Mouse (Mus musculus) forebrain, embryonic 13.5 days (tissue): ENCODE data around the gene Stx7. TPM values are rescaled to one million over a fixed set of nuclear protein-coding genes. Genes with fewer than 3 reads are reported as not detected.

Experiments used
- ATAC-seq: fragments of 200-750 bp; cut with Nextera tagmentation; 2 replicates; pipeline ENCODE4 v1.8.0; 2017
- H3K27ac ChIP-seq: fragments of 300-500 bp; sonication (generic); 2 replicates; pipeline ENCODE4 v1.5.1; 2015; ENCODE audit warnings: inconsistent platforms, mild to moderate bottlenecking, moderate library complexity
- H3K27me3 ChIP-seq: fragments of 300-500 bp; sonication (generic); 2 replicates; pipeline ENCODE4 v1.6.1; 2015; ENCODE audit warnings: mild to moderate bottlenecking, inconsistent platforms
- H3K36me3 ChIP-seq: fragments of 300-500 bp; sonication (generic); 2 replicates; pipeline ENCODE4 v1.6.1; 2015; ENCODE audit warnings: mild to moderate bottlenecking, inconsistent platforms; ENCODE audit not compliant: poor library complexity, severe bottlenecking
- H3K4me1 ChIP-seq: fragments of 300-500 bp; sonication (generic); 2 replicates; pipeline ENCODE4 v1.6.1; 2015; ENCODE audit warnings: inconsistent platforms
- H3K4me2 ChIP-seq: fragments of 300-500 bp; sonication (generic); 2 replicates; pipeline ENCODE4 v1.6.1; 2015; ENCODE audit warnings: inconsistent platforms, mild to moderate bottlenecking, moderate library complexity
- H3K4me3 ChIP-seq: fragments of 300-500 bp; sonication (generic); 2 replicates; pipeline ENCODE4 v1.5.1; 2015; ENCODE audit warnings: mild to moderate bottlenecking, inconsistent platforms
- H3K9ac ChIP-seq: fragments of 300-500 bp; sonication (generic); 2 replicates; pipeline ENCODE4 v1.6.1; 2015; ENCODE audit warnings: mild to moderate bottlenecking, inconsistent platforms
- H3K9me3 ChIP-seq: fragments of 300-500 bp; sonication (generic); replicated peaks from 2 replicates; pipeline ENCODE4 v1.6.1; 2016; ENCODE audit warnings: inconsistent platforms
- WGBS: fragments of 180-500 bp; shearing (Covaris S2); methylation state at CpG from one replicate; pipeline ENCODE4 v1.1.7; 2015; 5-methylcytosine and 5-hydroxymethylcytosine counted together
- polyA plus RNA-seq: library from polyadenylated mRNA; unstranded; fragments of >200 nt; fragmentation: Nextera tagmentation; extraction: Ambion mirVana; gene quantifications from 2 replicates; pipeline ENCODE4 v1.2.1, GENCODE M21; 2015

The Stx7 gene
- polyA plus RNA-seq, 1 experiment from 2014 or later: 179 TPM

GRCm38 (mm10) chr10:24138623-24139261 lies 10.4 kb upstream of the Stx7 start:
- Histone ChIP-seq H3K9me3 (no peaks in the 10 kb centered on the region), H3K27me3 (no peaks in the 10 kb centered on the region), H3K4me2 (no peak overlapping the region), H3K4me3 (no peak overlapping the region), H3K36me3 (no peaks in the 10 kb centered on the region), H3K27ac (no peak overlapping the region), H3K4me1 (no peaks in the 10 kb centered on the region), H3K9ac (no peak overlapping the region)
- no peak for ATAC-seq
- 93% methylated on average over 2 of the region's 2 CpGs for WGBS

GRCm38 (mm10) chr10:24142735-24143134 lies 6.4 kb upstream of the Stx7 start:
- no peak overlapping the region for H3K27ac ChIP-seq
- no peaks in the 10 kb centered on the region for H3K27me3 ChIP-seq
- H3K4me1 ChIP-seq: no peaks in the 10 kb centered on the region
- ATAC-seq: no peak
- no peak overlapping the region for H3K9ac ChIP-seq
- no peak overlapping the region for H3K4me3 ChIP-seq
- H3K9me3 ChIP-seq: no peaks in the 10 kb centered on the region
- no peaks in the 10 kb centered on the region for H3K36me3 ChIP-seq
- no peak overlapping the region for H3K4me2 ChIP-seq
- 88% methylated on average over 3 of the region's 3 CpGs for WGBS

GRCm38 (mm10) chr10:24150086-24150485 lies 984 bp downstream of the Stx7 start:
- Histone ChIP-seq H3K27ac (no peak overlapping the region), H3K36me3 (peaks cover under 1% of the 10 kb centered on the region), H3K9ac (peak overlapping the region; percentile 90), H3K4me1 (peaks cover 14% of the 10 kb centered on the region), H3K4me2 (peak overlapping the region; percentile 68), H3K4me3 (peak overlapping the region; percentile 77), H3K9me3 (no peaks in the 10 kb centered on the region), H3K27me3 (no peaks in the 10 kb centered on the region)
- no peak for ATAC-seq
- 61% methylated on average over 7 of the region's 7 CpGs for WGBS

GRCm38 (mm10) chr10:24158470-24159254 lies 9.6 kb downstream of the Stx7 start:
- no peak overlapping the region for H3K27ac ChIP-seq
- ATAC-seq: peak; percentile 57; the same call in 1 of the 2 replicates
- no peak overlapping the region for H3K4me3 ChIP-seq
- peaks cover 4% of the 10 kb centered on the region; the same call in 1 of the 2 replicates for H3K4me1 ChIP-seq
- H3K4me2 ChIP-seq: no peak overlapping the region
- H3K36me3 ChIP-seq: peaks cover 43% of the 10 kb centered on the region
- no peak overlapping the region for H3K9ac ChIP-seq
- no peaks in the 10 kb centered on the region for H3K9me3 ChIP-seq
- no peaks in the 10 kb centered on the region for H3K27me3 ChIP-seq
- 94% methylated on average over 12 of the region's 12 CpGs for WGBS

- peaks cover 7% of the 10 kb centered on the region for H3K4me1 ChIP-seq
- peaks cover 43% of the 10 kb centered on the region for H3K36me3 ChIP-seq
- no peak overlapping the region for H3K9ac ChIP-seq
- H3K27me3 ChIP-seq: no peaks in the 10 kb centered on the region
- 69% methylated on average over 5 of the region's 5 CpGs for WGBS
- H3K27ac ChIP-seq: no peak overlapping the region
- no peak overlapping the region for H3K4me3 ChIP-seq
- H3K4me2 ChIP-seq: no peak overlapping the region
- no peak for ATAC-seq
- H3K9me3 ChIP-seq: no peaks in the 10 kb centered on the region
These were observed 10.5 kb downstream of the Stx7 start for GRCm38 (mm10) chr10:24159575-24159974.

GRCm38 (mm10) chr10:24160349-24160748 lies 11.2 kb downstream of the Stx7 start:
- H3K27me3 ChIP-seq: no peaks in the 10 kb centered on the region
- peaks cover 39% of the 10 kb centered on the region for H3K36me3 ChIP-seq
- H3K4me2 ChIP-seq: no peak overlapping the region
- no peak overlapping the region for H3K9ac ChIP-seq
- no peak for ATAC-seq
- H3K9me3 ChIP-seq: no peaks in the 10 kb centered on the region
- H3K4me1 ChIP-seq: peaks cover 12% of the 10 kb centered on the region
- H3K27ac ChIP-seq: no peak overlapping the region
- WGBS: 90% methylated on average over 7 of the region's 7 CpGs
- no peak overlapping the region for H3K4me3 ChIP-seq

DNA sequence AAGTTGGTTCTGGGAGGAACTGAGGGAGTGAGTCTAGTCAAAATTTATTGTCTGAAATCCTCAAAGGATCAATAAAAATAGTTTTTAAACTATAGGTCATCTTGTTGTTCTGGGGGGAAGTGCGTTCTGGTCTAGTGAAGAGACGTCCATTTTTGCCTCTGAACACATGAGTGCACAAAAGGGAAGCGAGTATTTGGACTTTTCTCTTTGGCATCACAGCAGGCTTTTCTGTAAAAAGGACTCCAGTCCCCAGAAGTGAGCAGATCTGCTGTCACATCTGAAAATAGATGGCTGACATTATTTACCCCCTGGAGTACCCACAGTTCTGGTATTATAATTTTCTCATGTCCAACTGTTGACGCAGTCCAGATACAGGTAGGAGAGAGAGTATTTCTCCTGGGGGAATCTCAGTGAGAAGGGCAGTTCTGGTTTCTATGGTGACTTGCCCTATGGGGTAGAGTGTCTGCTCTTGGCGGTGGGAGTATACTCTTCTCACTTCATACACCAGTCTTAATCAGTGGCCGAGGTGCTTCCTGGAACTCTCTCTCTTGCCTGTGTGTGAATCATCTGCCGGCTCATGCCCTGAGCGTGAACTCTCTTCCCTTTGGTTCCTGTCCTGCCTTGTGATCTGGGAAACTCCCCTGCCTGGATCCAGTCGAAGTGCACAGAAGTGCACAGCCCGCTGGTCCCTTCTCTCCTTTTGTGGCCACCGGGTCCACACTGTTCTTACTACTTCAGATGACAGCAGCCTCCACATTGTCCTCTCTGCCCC lies 15.2 kb downstream of the Stx7 start:
- no peak for ATAC-seq
- H3K36me3 ChIP-seq: peaks cover 5% of the 10 kb centered on the region
- no peak overlapping the region for H3K4me2 ChIP-seq
- H3K27me3 ChIP-seq: no peaks in the 10 kb centered on the region
- H3K9me3 ChIP-seq: no peaks in the 10 kb centered on the region
- 47% methylated on average over 11 of the region's 11 CpGs for WGBS
- peaks cover 22% of the 10 kb centered on the region for H3K4me1 ChIP-seq
- no peak overlapping the region for H3K9ac ChIP-seq
- H3K4me3 ChIP-seq: no peak overlapping the region
- H3K27ac ChIP-seq: no peak overlapping the region

GRCm38 (mm10) chr10:24164909-24165304 lies 15.8 kb downstream of the Stx7 start:
- no peak for ATAC-seq
- no peak overlapping the region for H3K4me2 ChIP-seq

DNA sequence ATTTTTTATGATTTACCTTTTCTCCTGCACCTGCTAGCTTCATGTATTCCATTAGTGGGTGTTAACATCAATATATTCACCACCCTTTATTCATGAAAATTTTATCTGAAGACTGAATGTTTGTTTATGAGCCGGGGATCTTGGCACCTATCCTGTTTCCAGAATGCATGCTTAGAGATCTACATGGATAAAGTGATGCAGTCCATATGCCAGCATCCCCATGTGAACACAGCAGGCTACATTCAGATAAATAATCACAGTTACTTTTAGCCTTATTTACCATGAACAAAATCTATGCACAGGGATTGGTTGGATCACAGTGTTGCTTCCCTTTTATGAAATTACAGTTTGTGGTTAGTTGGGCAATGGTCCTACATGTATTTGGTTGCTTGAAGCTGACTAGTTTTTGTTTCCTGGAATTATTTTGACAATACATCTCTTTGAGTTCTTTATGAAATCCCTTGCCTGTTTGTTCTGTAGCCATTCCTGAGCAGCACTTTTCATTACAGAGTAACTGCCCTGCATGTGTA lies 16.5 kb downstream of the Stx7 start:
- no peak overlapping the region for H3K9ac ChIP-seq
- no peaks in the 10 kb centered on the region for H3K27me3 ChIP-seq
- H3K36me3 ChIP-seq: no peaks in the 10 kb centered on the region
- no peaks in the 10 kb centered on the region for H3K9me3 ChIP-seq
- no peak overlapping the region for H3K27ac ChIP-seq
- no peak overlapping the region for H3K4me2 ChIP-seq
- WGBS: 65% methylated on average over 1 of the region's 1 CpGs
- H3K4me1 ChIP-seq: peaks cover 22% of the 10 kb centered on the region
- peak; percentile 31; the same call in 1 of the 2 replicates for ATAC-seq
- H3K4me3 ChIP-seq: no peak overlapping the region

More at GRCm38 (mm10) chr10:24164909-24165304, 15.8 kb downstream of the Stx7 start:
- Histone ChIP-seq H3K36me3 (no peaks in the 10 kb centered on the region), H3K4me3 (no peak overlapping the region), H3K27ac (no peak overlapping the region; the same call in 1 of the 2 replicates), H3K27me3 (no peaks in the 10 kb centered on the region), H3K9me3 (no peaks in the 10 kb centered on the region), H3K4me1 (peaks cover 22% of the 10 kb centered on the region), H3K9ac (no peak overlapping the region)
- 52% methylated on average over 6 of the region's 6 CpGs for WGBS

DNA sequence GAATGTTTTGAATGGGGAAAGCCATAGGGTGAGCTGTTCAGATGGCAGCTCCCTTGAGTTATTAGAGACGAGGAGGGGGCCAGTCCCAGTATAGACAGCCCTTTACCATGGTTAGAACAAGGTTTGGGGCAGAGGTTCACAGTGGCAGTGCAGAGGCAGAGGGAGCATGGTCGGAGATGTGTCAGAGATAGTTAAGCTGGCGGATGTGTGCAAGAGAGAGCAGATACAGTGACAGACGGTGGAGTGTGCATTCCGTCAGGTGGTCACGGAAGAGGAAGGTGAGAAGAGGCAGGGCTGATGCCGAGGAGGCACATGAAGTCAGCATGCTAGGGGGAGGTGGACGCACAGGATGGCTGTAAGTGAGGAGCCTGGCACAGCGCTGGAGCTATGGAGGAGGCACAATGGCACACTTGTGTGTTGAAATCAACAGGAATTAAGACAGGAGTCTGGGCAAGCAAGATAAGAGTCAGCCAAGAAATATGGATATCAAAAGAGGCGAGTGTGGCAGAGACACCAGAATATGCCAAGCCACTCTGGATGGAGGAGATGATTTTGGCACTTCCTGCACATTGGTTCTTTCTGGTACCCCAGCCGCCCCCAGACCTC lies 19.0 kb downstream of the Stx7 start:
- Histone ChIP-seq H3K9ac (no peak overlapping the region), H3K27me3 (no peaks in the 10 kb centered on the region), H3K27ac (no peak overlapping the region), H3K36me3 (no peaks in the 10 kb centered on the region), H3K4me1 (peaks cover 18% of the 10 kb centered on the region), H3K4me3 (no peak overlapping the region), H3K4me2 (no peak overlapping the region), H3K9me3 (no peaks in the 10 kb centered on the region)
- WGBS: 94% methylated on average over 11 of the region's 11 CpGs
- no peak for ATAC-seq

- H3K36me3 ChIP-seq: no peaks in the 10 kb centered on the region
- H3K4me3 ChIP-seq: no peak overlapping the region
- 92% methylated on average over 1 of the region's 1 CpGs for WGBS
- no peak for ATAC-seq
- no peak overlapping the region for H3K27ac ChIP-seq
- no peak overlapping the region for H3K9ac ChIP-seq
- H3K4me2 ChIP-seq: no peak overlapping the region
- peaks cover 18% of the 10 kb centered on the region for H3K4me1 ChIP-seq
- no peaks in the 10 kb centered on the region for H3K9me3 ChIP-seq
- no peaks in the 10 kb centered on the region for H3K27me3 ChIP-seq
These were observed 19.8 kb downstream of the Stx7 start for GRCm38 (mm10) chr10:24168854-24169253.
